16 mouse cellular contexts compared by ENCODE assay signal in the genomic region with DNA sequence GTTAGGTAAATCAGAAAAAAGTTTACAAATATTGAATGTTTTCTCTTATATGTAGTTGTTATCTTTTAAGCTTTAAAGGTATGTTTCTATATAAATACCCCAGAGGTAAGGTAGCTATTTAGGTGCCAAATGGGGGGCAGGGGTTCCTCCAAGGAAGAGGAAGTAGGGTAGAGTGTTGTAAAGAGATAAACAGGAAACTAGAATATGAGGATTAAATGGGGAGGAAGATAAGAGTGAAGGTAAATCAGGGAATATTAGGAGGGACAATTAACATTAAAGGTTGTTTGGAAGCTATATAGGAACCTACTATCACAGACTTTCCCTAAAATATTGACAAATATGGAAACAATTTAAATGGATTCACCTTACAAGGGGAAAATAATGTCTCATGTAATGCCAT.
"Had no signal": no experiment of that assay in that cellular context is flagged by ENCODE, and none has a peak within 500 bp of the region (broad histone marks: within the 10 kb centered on the region; RNA-seq: fewer than 3 reads in every experiment).

No protein-coding gene starts in this region.

- H3K9ac ChIP-seq: neural tube, embryonic 13.5 days; neural tube, embryonic 15.5 days; stomach, embryonic 15.5 days had no signal

- DNase-seq: retina, postnatal 1 day; right cerebral cortex, adult 18-20 months; right cerebral cortex, postnatal 14 days; right cerebral cortex, postnatal 25 days; right cerebral cortex, postnatal 4 days; spleen, adult 18-20 months; thymus, adult 18-20 months; thymus, adult 2 months; thymus, postnatal 14 days; thymus, postnatal 25 days; thymus, postnatal 36 days; thymus, postnatal 4 days had no signal

- H3K36me3 ChIP-seq: neural tube, embryonic 13.5 days; neural tube, embryonic 15.5 days; stomach, embryonic 15.5 days had no signal

- H3K4me3 ChIP-seq: neural tube, embryonic 13.5 days; neural tube, embryonic 15.5 days; stomach, embryonic 15.5 days had no signal

- H3K9me3 ChIP-seq: neural tube, embryonic 13.5 days; neural tube, embryonic 15.5 days; stomach, embryonic 15.5 days had no signal

- H3K27me3 ChIP-seq: neural tube, embryonic 13.5 days; neural tube, embryonic 15.5 days; stomach, embryonic 15.5 days had no signal

- H3K27ac ChIP-seq: neural tube, embryonic 13.5 days; neural tube, embryonic 15.5 days; stomach, embryonic 15.5 days; stomach, postnatal 0 days had no signal

- H3K4me1 ChIP-seq: neural tube, embryonic 13.5 days; neural tube, embryonic 15.5 days; stomach, embryonic 15.5 days had no signal
